Mouse (Mus musculus) retina, adult 2 months (tissue): ENCODE measurements around the gene Dtd1.
A peak's percentile ranks its signal among the peaks of the same experiment; 100 is the strongest.
"Not testable (repeated sequence)": the region's sequence is repeated elsewhere in the genome, so short reads cannot be mapped to it uniquely, and the experiment has no call there.

Source experiments
- DNase-seq: peaks from one replicate; pipeline ENCODE4 v3.0.0-alpha.2; 2012; ENCODE audit warnings: low read depth, low spot score

The Dtd1 gene

DNA sequence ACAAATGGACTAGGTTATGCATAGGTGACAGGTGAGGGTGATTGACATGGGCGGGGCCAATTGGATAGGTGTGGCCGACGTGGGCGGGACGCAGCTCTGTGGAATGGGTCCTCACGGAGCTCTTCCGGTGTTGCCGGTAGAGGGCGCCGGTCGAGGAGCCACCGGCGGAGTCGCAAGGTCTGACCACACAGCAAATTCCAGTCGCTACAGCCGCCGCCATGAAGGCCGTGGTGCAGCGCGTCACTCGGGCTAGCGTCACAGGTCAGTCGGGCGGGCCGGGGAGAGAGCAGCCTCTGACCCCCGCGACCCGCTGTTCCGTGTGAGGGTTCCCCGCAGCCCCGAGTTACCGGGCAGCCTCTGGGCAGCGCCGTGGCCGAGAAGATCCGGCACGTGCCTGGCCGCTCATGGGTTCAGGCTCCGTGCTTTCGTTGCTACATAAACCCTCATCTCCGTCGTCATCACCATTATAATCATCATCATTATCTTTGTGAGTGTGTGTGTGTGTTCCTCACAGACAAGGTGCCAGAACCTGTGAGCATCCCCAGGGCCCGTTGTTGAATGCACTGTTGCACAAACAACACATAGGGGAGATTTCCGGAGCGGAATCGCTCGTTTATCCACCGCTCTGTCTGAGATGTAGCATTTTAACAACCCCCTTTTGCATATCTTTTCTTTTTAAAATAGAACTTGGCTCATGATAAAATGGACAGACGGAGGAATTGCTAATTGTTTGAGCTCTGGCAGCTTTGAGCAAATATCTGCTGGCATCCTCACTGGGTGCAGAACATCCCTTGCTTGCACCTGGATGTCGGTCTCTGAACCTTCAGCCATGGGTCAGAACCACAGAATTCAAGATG, at the start of gene Dtd1:
TSS of gene Dtd1 (plus strand) at position 67 of the 857 bp plus-strand sequence.
- peak; percentile 74 for DNase-seq

DNA sequence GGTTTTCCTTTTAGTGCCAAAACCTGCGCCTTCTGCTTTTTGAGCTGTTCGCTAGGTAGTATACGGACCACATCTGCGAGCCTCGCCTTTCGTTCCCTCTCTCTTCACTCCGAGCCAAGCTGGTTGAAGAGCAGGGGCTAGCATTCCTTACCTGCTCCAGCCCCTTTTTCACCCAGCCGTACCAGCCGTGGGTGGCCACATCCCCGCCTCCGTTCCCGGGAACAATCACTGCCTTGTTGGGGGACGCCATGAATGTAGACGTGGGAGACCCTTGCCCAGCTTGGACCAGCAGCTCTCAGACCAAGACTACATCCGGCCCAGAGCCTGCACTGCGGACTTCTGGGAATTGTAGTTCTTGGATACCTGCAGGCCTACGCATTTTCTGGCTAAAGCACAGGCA, 49.2 kb upstream of the Dtd1 start, which contains the start of gene Rbbp9:
TSS of gene Rbbp9 (minus strand) at position 341 of the 400 bp plus-strand sequence.
- no peak for DNase-seq

DNA sequence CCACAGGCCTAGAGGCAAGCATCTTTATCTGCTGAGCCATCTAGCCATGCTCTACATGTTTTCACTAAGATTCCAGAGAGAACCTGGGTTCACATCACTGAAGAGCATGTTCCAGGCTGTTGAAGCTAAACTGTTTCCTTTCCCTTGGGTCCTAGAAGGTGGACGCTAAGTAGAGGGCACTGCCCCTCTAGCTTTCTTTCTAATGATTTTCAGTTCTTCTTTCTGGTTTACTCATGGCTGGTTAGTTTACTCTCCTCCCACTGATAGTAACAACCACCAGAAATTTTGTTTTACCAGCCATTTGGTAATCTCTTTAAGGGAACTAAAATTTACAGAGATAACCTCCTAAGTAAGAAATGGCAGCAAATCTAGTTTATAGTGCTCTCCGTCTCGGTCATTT, 45.8 kb upstream of the Dtd1 start:
- no peak for DNase-seq

DNA sequence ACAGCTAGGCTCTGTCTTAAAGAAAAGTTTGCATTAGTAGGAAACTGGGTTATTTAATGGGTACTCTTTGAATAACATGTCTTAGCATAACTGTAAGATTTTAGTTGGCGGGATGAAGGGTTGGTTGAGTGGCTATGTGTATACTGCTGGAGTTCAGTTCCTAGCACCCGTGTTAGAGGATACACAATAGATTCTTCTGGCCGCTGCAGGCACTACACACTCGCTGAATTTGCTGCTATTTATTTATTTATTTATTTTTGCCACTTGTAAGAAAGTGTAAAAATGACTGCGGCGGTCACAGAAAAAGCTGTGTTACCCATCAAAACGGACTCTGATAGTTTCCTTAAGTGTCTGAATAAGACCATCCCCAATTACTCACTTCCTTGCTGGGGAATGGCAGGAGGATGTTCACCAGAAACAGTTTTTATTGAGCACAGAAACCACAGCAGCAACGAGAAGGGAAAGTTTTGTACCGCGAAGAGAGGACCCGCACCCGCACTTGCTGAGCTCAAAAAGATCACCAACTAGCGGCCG, 44.3 kb upstream of the Dtd1 start:
- DNase-seq, result no peak

DNA sequence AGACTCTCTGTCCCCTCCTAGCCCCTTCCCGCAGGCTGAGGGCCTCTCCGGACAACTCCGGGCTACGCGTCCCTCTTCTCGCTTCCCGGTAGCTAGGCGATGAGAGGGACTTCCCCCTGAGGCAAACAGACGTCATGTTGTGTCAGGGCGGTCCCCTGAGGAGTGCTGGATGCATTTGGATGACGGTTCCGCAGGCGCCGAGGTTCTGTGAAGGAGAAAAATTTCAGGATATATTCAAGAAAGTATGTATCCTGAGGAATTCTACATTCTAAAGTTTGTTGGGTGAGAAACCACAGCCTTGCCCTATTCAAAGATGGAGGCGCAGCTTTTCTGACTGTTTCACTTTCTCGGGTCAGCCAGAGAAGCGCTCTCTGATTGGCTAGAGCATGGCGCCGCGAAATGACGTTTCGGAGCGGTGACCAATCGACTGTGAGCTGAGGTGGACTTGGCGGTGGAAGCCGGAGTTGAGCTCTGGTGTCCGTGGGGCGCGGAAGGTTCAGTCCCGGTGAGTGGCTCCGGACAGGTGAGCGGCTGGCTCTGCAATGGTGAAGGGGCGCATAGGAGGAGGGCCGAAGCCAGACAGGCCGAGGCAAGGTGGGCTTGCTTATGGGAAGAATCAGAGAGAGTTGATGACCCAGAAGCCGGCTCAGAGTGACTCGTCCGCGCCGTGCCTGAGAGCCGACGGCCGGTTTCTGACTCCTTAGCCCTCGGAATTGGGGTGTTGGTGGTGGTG, 43.7 kb upstream of the Dtd1 start, which contains the start of gene Sec23b:
TSS of gene Sec23b (plus strand) at position 410 of the 733 bp plus-strand sequence.
- DNase-seq, result peak; percentile 95

DNA sequence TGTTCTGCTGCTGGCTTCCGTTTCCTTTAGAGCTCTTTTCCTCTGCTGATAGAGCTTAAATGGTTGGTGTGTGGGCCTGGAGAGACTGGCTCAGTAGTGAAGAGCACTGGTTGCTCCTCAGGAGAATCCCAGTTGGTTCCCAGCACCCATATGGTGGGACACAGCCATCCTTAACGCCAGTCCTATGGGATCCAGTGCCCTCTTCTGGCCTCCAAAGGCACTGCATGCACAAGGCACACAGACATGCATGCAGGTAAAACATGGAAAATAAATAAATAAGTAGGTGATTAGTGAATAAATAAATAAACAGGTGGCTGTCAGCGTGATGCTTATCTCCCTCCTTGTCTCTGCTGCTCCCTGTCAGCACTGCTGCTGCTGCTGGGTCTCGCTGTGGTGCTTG, 11.0 kb upstream of the Dtd1 start:
- no peak for DNase-seq

DNA sequence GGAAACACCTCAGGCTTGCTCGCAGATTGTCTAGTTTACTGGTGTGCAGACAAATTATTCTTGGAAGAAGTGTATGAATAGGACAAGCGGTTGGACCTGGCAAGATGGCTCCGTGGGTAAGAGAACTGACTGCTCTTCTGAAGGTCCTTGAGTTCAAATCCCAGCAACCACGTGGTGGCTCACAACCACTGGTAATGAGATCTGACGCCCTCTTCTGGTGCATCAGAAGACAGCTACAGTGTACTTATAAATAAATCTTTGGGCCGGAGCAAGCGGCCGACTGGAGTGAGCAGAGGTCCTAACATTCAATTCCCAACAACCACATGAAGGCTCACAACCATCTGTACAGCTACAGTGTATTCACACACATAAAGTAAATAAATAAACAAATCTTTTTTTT, 6.7 kb upstream of the Dtd1 start:
- not testable (repeated sequence) for DNase-seq

DNA sequence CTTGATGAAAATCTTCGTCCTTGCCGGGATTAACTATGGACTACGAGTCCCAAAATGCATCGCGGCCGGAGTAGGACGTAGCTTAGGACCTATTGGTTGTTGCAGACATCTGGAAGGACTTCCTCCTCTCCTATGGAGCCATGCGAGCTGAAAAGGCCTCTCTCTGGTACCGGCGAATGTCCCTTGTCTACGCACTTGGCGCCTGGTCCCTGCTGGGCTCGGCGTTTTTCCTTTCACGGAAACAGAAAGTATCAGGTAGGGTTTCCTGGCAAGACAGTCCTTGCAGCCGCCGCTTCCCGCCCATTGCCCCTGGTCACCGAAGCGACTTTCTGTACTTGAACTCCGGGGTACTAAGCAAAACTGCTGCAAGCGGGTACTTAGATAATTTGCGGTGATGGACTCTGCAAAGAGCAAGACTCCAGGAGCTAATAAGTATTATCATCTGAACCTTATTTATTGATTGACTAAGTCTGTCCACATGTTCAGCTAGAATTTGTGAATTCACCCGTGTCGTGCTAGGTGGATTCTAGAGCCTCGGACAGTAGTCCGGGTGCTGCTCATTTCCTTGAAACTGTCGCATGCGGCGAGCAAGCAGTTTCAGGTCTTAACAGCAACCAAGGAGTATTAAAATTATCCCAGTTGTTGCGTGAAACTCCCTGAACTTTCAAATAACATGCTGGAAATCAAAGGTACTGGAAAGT, 5.6 kb upstream of the Dtd1 start, which contains the start of gene Smim26:
TSS of gene Smim26 (plus strand) at position 104 of the 701 bp plus-strand sequence.
- DNase-seq, result peak; percentile 80

DNA sequence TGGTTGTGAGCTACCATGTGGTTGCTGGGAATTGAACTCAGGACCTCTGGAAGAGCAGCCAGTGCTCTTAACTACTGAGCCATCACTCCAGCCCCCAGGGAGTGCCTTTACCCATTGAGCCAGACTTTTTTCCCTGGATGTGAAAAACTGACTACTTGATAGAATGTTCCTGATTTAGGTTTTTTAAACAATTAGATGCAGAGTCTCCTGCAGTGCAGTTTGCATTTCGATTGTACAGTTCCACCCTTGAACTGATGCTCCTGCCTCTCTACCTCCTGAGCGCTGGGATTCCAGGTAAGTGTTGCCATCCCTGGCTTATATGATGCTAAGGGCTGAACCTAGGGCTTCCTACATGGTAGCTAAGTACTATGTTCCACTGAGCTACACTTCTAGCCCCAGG, 1.7 kb upstream of the Dtd1 start:
- no peak for DNase-seq

DNA sequence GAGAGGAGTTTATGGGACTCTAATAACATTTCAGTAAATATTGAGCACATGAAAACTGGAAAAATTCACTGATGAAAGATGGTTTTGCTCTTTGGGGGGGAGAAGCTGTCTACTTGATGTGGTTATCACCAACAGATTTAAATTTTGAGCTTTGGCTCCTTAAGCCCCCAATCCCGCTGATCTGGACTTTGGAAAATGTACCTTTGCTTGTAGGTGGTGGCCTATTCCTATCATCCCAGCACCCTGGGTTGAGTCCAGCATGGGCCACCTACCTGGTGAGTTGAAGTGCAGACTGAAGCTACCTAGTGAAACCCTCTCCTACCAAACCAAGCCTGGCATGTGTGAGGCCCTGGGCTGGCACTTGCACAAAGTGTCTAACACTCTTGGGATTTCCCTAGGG, 1.9 kb downstream of the Dtd1 start:
- no peak for DNase-seq

DNA sequence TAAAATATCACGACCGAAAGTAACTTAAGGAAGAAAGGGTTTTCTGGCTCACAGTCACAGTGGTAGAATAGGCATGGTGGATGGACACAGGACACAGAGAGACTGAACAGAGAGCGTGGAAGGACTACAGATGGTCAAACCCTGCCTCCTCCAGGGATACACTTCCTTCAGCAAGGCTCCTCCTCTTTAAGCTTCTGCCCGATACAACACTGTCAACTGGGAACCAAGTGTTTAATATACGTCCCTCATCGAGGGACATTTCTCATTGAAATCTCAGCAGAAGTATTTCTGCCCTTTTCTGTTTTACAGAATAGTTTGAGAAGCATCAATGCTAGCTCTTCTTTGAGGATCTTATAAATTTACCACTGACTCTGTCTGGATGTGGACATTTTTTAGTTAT, 14.3 kb downstream of the Dtd1 start:
- no peak for DNase-seq

DNA sequence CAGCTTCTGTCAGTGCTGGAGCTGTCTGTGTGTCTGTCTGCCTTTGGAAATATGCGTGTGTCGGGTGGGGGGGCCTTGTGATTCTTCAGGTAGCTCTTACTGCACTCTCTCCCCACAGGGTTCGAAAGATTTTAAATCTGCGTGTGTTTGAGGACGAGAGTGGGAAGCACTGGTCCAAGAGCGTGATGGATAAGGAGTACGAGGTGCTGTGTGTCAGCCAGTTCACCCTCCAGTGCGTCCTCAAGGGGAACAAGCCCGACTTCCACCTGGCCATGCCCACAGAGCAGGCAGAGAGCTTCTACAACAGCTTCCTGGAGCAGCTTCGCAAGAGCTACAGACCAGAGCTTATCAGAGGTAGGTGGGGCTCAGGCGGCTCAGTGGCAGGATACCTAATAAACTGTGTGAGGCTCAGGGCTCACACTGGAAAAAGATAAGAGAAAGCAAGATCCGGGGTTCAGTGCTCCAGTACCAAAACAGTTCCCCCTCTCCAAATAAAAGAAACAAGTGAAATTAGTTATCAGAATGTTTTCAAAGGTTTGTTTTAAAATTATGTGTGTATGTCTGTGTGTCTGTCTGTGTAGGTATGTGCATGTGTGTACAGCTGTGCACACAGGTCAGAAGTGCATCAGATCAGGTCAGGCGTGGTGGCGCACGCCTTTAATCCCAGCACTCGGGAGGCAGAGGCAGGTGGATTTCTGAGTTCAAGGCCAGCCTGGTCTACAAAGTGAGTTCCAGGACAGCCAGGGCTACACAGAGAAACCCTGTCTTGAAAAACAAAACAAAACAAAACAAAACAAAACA, 17.6 kb downstream of the Dtd1 start:
- DNase-seq, result no peak

DNA sequence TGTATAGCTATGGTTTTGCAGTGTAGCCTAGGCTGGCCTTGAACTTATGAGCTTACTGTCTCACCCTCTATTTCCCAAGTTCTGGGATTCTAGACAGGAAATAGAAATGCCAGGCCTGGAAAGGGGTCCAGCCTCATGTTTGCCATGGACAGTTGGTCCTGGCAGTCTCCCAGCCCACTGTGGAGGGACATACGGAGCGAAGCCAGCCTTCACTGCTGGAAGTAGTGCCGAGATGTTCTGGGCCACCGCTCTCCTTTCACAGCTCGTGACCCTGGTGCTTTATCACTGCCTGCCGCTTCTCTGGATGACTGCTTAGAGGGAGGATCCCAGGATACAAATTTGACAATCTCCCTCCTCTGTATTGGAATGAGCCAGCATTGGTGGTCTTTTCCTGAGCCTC, 21.8 kb downstream of the Dtd1 start:
- no peak for DNase-seq

DNA sequence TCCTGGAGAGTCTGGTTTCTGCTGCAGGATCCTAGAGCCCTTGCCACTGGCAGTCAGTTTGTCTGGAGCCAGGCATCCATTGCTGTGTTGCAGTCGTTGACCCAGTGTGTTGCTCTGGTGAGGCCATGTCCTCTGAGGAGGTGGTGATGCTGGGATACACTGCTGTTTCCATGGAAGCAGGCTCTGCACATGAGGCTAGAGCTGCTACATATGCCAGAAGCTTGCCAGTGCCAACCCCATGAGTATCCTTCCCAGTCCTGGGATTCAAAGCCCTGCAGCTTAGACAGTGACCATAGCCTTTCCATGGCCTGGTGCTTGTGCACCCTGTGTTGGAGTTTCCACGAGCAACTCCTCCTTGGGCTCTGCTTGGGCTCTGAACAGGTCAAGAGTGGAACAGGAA, 33.9 kb downstream of the Dtd1 start:
- DNase-seq, result no peak

DNA sequence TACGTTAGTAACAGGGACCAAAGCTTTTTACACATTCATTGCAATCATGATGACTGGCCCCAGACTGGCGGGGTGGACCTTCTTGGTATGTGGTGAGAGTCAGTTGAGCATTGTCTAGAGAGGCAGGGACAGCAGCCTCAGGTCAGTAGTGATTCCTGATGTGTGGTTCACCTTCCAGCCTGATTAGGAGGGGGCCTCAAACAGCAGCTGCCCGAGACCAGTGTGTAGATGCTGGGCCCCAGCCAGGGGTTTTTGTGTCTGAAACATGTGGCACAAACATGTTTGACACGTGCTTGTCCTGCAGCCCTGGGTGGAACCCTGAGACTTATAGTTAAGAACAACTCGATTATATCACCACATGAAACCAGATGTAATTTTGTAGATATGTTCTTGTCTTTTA, 34.5 kb downstream of the Dtd1 start:
- DNase-seq, result no peak

DNA sequence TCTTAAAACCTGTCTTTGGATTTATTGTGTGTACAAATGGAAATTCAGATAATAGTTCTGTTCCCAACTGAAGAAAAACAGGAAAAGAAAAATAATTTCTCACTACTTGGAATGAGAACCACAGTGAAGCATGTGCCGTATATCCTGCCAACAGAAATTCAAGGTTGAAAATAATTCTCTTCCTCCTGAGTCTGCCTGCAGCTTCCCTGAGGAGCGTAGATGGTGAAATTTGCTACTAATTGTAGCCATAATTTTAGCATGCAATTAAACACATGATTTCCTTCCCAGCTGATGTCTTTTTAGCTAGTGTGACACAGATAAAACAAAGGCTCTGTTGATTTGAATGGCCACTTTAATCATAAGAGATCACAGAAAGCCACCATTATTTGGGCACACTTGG, 35.0 kb downstream of the Dtd1 start:
- DNase-seq, result no peak

DNA sequence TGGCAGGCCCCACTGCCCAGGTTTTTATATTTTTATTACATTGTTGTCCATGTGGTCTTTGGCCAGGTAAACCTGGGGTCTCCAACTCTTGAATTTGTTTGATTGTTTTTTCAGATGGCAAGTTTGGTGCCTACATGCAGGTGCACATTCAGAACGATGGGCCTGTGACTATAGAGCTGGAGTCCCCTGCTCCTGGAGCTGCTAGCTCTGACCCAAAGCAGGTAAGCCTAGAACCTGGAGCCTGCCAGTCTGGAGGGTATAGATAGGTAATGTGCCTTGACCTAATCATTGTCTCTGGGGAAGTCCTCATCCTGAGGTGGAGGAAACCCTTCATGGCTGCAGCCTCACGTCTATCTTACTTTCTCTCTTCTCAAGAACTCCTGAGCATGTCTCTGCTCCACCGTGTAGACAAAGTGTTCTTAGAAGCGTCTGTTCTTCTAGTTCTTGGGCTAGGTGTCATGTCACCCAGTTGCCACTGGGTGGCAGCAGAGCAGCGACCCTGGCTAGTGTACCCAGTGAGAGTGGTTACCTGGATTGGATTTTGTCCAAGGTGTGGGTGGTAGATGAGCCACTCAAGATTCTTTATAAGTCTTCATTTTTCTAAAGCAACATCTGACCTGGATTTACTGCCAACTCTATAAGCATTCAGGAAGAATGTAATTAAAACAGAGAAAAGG, 36.1 kb downstream of the Dtd1 start:
- DNase-seq, result peak; percentile 23

DNA sequence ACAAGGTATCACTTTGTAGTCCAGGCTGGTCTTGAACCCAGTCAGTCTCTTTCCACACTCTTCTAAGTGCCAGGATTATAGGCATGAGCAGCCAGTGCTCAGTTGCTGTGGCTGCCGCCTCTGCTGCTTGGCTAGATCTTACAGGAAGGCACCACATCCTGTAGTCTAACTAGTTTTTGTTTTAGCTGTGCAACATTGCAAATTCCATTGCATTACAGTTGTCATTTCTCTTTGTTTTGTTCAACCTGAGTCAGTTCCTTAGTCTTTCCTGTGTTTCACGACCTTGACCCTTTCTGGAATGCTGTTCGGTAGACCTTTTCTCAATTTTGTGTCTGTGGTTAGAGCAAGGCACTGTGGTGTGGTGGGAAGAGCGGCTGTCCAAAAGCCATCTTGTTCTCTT, 37.5 kb downstream of the Dtd1 start:
- no peak for DNase-seq

DNA sequence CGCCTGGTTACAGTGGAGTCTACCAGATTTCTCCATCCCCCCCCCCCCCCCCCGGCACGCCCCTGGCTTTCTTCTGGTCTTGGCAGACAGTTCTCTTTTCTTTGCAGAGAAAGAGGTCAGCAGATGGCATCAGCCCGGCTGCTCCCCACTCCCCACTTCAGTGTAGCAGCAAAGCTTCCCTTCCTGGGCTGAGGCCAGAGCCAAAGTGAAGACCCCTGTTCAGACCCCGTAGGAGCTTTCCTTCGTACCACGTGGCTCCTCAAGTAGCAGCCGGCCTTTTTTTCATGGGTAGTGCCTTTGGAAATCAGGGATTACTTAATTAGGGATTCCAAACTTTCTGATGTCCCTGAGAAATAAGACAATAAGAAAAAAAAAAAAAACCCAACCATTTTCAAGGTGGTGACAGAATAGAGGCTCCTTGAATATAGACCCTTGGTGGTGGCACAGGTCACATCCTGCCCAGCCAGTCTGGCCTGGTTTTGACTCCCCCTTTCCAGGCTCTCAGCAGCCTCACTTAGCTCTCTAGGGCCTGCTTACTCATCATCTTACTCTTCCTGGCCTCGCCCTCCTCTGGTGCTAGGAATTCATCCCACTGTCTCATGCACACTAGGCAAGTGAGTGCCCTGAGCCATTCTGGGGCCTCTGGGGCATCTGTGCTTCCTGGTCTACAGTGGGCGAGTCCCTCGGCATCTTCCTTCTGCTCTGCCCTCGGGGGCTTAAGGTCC, 38.1 kb downstream of the Dtd1 start:
- no peak for DNase-seq

DNA sequence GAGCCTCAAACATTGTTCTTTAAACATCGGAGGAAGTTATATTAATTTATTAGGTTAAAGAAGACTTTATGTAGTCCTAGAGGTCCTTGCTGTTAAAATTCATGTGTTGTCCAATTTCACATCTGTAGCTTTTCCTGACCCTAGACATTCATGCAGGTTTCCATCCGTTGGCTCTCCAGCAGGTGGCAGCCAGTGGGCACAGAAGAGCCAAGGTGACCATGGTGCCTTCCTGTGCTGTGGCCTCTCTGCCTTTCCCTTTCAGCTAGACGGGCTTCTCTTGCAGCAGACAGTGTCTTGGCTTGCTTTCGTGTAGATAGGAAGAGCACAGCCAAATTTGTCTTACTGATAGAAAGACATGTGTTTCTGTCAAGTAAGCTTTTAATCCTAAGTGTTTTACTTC, 39.0 kb downstream of the Dtd1 start:
- no peak for DNase-seq
